Mouse (Mus musculus) liver (tissue): ENCODE results near the gene 0610030E20Rik.
A peak's percentile ranks its signal among the peaks of the same experiment; 100 is the strongest.

Source experiments
- DNase-seq: peaks from one replicate; pipeline ENCODE4 v3.0.0-alpha.2; 2020; ENCODE audit warnings: mixed read lengths

The 0610030E20Rik gene

GRCm38 (mm10) chr6:72371147-72371546, 24.0 kb downstream of the 0610030E20Rik start:
- DNase-seq, result no peak

- no peak for DNase-seq
Observed at GRCm38 (mm10) chr6:72371571-72371970, 24.5 kb downstream of the 0610030E20Rik start.

GRCm38 (mm10) chr6:72373184-72373583, 26.1 kb downstream of the 0610030E20Rik start:
- DNase-seq, result no peak

GRCm38 (mm10) chr6:72374206-72374605, 27.1 kb downstream of the 0610030E20Rik start:
- DNase-seq, result no peak

GRCm38 (mm10) chr6:72374820-72375563, 27.9 kb downstream of the 0610030E20Rik start:
- peak; percentile 75 for DNase-seq

- no peak for DNase-seq
Observed at GRCm38 (mm10) chr6:72378510-72379234, 31.6 kb downstream of the 0610030E20Rik start.

GRCm38 (mm10) chr6:72379377-72380130, 32.4 kb downstream of the 0610030E20Rik start:
- no peak for DNase-seq

GRCm38 (mm10) chr6:72380131-72380770, 33.1 kb downstream of the 0610030E20Rik start, which contains the start of gene Vamp5:
Gene Vamp5, minus strand, starts transcription at chr6:72380468.
- DNase-seq, result peak; percentile 92

GRCm38 (mm10) chr6:72382494-72382893, 35.4 kb downstream of the 0610030E20Rik start:
- DNase-seq, result no peak

GRCm38 (mm10) chr6:72383142-72383820, 36.2 kb downstream of the 0610030E20Rik start:
- DNase-seq, result no peak

- peak; percentile 72 for DNase-seq
Observed at GRCm38 (mm10) chr6:72383952-72384351, 36.8 kb downstream of the 0610030E20Rik start.

GRCm38 (mm10) chr6:72385258-72385657, 38.1 kb downstream of the 0610030E20Rik start:
- no peak for DNase-seq

GRCm38 (mm10) chr6:72386561-72386960, 39.4 kb downstream of the 0610030E20Rik start:
- no peak for DNase-seq

- no peak for DNase-seq
Observed at GRCm38 (mm10) chr6:72387816-72388215, 40.7 kb downstream of the 0610030E20Rik start.

GRCm38 (mm10) chr6:72388266-72388665, 41.1 kb downstream of the 0610030E20Rik start:
- no peak for DNase-seq

- DNase-seq, result peak; percentile 23
Observed at GRCm38 (mm10) chr6:72388791-72389329, 41.7 kb downstream of the 0610030E20Rik start.

- peak; percentile 92 for DNase-seq
Observed at GRCm38 (mm10) chr6:72389471-72389940, 42.4 kb downstream of the 0610030E20Rik start.

GRCm38 (mm10) chr6:72389941-72390771, 43.0 kb downstream of the 0610030E20Rik start, which contains the start of gene Vamp8:
Gene Vamp8, minus strand, starts transcription at chr6:72390703.
- DNase-seq, result peak; percentile 85

GRCm38 (mm10) chr6:72390795-72391521, 43.8 kb downstream of the 0610030E20Rik start:
- DNase-seq, result peak; percentile 84

- DNase-seq, result no peak
Observed at GRCm38 (mm10) chr6:72392341-72392740, 45.2 kb downstream of the 0610030E20Rik start.
